Mouse (Mus musculus) megakaryocyte, embryonic 14.5 days (primary cell): ENCODE data around the gene Lax1. TPM values are rescaled to one million over a fixed set of nuclear protein-coding genes. Genes with fewer than 3 reads are reported as not detected.
"Not testable (repeated sequence)": the region's sequence is repeated elsewhere in the genome, so short reads cannot be mapped to it uniquely, and the experiment has no call there.

Experiments used
- H3K27me3 ChIP-seq: replicated peaks from 2 replicates; pipeline ENCODE3; 2012; ENCODE audit warnings: inconsistent platforms
- H3K36me3 ChIP-seq: replicated peaks from 2 replicates; pipeline ENCODE3; 2012; ENCODE audit warnings: low read length, inconsistent platforms, mixed read lengths
- H3K4me1 ChIP-seq: 2 replicates; pipeline ENCODE4 v1.6.1; 2012; ENCODE audit warnings: inconsistent platforms
- H3K4me3 ChIP-seq: replicated peaks from 2 replicates; pipeline ENCODE3; 2012; ENCODE audit warnings: moderate library complexity, mild to moderate bottlenecking, inconsistent platforms
- H3K9me3 ChIP-seq: 2 replicates; pipeline ENCODE4 v1.6.1; 2012; ENCODE audit warnings: inconsistent platforms
- FLI1 ChIP-seq: IDR thresholded peaks from 2 replicates; pipeline ENCODE4 v1.6.1; 2012; ENCODE audit warnings: low read length, inconsistent platforms, mixed read lengths
- GATA1 ChIP-seq: IDR thresholded peaks from 3 replicates; pipeline ENCODE4 v1.6.1; 2012; ENCODE audit warnings: mixed read lengths, low read length, inconsistent platforms, borderline replicate concordance
- polyA plus RNA-seq: library from polyadenylated mRNA; stranded (reverse); fragments of >175 nt; gene quantifications from 2 replicates; pipeline ENCODE4 v1.2.3, GENCODE M21; 2012; ENCODE audit warnings: low replicate concordance; ENCODE audit not compliant: insufficient read depth

Gene Lax1
- polyA plus RNA-seq, 1 experiment, result 0.47 TPM

DNA sequence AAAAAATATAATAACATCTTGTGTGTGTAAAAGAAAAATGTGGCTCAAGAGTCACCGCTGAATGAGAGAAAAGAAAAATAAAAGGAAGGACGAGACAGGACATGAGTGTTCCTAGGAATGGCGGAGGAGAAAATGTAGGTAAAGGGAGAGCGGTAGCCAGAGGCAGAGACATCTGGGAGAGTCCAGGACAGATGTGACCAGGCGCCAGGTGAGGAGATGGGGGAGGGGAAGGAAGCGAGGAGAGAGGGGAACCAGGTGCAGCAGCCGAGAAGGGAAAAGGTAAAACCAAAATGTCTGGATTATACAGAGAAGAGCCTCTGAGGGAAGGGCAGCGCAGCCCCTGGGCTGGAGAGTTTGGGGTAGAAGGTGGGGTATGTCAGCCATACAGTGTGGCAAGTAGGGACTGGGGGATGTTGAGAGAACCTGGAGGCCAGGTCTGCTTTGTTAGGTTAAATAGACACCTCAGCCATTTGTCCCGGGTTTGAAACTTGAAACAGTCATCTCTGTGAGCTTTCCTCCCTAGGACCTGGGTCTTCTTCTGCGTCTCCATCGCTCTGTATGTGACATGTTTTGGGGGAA, 3.7 kb upstream of the Lax1 start:
- no peaks in the 10 kb centered on the region for H3K27me3 ChIP-seq
- no peaks in the 10 kb centered on the region for H3K36me3 ChIP-seq
- no peaks in the 10 kb centered on the region for H3K9me3 ChIP-seq
- peaks cover 53% of the 10 kb centered on the region for H3K4me1 ChIP-seq
- no peak for TF ChIP-seq FLI1
- TF ChIP-seq GATA1, result no peak
- no peak overlapping the region for H3K4me3 ChIP-seq

DNA sequence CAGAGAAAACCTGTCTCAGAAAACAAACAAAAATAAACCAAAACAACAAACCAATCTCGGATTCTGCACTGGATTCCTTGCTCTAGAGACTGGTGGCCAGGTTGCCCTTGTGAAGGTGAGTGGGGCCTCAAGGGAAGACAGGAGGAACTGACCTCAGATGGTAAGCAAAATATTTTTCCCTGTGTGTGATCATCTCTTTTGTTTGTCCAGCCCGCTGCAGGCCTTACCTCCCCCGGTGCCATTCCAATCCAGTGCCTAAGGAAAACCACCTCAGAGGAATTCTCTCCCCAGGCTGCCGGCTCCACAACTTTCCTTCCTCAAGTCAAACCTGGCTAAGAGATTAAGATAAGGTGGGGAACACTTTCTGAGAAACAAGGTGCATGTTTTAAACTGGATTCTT, 2.3 kb upstream of the Lax1 start:
- H3K27me3 ChIP-seq, result no peaks in the 10 kb centered on the region
- TF ChIP-seq GATA1 (no peak), FLI1 (no peak)

DNA sequence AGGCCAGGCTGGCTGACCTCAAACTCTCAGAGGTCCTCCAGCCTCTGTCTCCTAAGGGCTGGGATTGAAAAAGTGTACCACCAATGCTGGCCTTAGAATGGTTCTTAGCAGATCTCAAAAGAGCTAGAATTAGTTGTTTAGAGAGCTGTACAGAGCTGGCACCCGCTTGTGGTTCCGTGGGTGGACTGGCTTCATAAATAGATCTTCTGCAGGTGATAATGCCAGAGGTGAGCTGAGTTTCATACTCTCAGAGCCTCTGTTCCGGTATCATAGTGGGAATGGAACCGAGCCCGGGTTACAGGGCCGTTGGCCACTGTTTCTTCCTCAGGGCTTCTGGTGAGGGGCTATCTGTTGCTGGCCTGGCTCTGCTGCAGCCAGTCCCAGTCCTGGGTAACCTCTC, 1.1 kb upstream of the Lax1 start:
- H3K4me1 ChIP-seq, result peaks cover 52% of the 10 kb centered on the region
- no peak overlapping the region for H3K4me3 ChIP-seq
- H3K9me3 ChIP-seq, result no peaks in the 10 kb centered on the region
- no peaks in the 10 kb centered on the region for H3K36me3 ChIP-seq
- no peaks in the 10 kb centered on the region for H3K27me3 ChIP-seq
- no peak for TF ChIP-seq GATA1
- TF ChIP-seq FLI1, result no peak

More for the DNA sequence above, 2.3 kb upstream of the Lax1 start:
- no peak overlapping the region for H3K4me3 ChIP-seq
- peaks cover 54% of the 10 kb centered on the region for H3K4me1 ChIP-seq
- no peaks in the 10 kb centered on the region for H3K9me3 ChIP-seq
- H3K36me3 ChIP-seq, result no peaks in the 10 kb centered on the region

DNA sequence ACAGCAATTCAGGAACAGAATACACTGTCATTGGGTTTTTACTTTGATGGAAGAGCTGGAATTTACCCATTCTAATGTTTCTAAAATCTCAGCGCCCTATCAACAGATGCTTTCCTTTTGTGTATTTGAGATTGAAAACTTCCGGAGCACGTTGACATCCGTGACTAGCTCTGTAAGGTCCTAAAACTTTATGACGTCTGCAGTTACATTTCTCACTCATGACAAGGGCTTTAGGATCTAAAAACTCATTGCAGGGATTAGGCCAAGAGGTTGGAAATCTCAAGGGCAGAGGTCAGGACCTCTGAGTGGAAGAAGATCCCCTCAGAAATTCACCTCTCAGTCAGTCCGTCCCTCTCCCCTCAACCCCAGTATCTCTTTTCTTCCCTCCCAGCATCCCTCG, 1.6 kb downstream of the Lax1 start:
- peaks cover 33% of the 10 kb centered on the region for H3K4me1 ChIP-seq
- peaks cover 7% of the 10 kb centered on the region for H3K9me3 ChIP-seq
- TF ChIP-seq GATA1, result no peak
- no peak for TF ChIP-seq FLI1
- no peak overlapping the region for H3K4me3 ChIP-seq
- no peaks in the 10 kb centered on the region for H3K27me3 ChIP-seq
- H3K36me3 ChIP-seq, result no peaks in the 10 kb centered on the region

DNA sequence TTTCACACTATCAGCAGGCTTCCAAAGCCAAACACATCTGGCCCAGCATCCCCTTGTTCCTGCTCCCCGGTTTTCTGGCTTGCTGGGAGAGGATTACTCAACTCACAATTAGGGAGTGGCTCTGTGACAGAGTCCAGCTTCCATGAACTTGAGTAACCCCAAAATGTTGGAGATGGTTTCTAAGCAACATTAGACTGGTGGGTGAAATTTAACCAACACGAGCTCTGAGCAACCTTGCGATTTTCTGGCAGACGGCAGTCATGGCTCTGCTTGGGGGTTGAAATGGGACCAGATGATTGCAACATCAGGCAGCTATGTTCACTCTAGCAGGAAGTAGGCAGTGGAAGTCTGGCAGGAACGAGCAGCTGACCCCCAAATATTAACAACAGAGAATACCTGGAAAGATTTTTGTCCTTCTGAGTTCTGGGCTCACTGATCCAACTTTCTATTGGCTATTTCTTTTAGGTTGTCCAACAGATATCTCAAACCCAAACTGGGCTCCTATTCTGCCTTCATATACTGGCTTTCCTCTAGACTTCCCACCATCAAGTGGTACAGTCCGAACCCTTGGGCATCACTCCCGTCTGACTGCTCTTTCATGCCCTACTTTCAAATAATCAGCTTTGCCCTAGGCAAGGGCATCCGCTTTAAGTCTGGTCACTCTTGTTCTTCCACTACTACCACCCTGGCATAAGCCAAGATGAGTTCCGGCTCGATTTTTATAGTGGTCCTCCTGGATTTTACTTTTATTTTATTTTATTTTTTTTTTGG, 4.0 kb downstream of the Lax1 start:
- peaks cover 26% of the 10 kb centered on the region for H3K4me1 ChIP-seq
- no peaks in the 10 kb centered on the region for H3K36me3 ChIP-seq
- TF ChIP-seq GATA1 (no peak), FLI1 (no peak)
- no peak overlapping the region for H3K4me3 ChIP-seq
- H3K27me3 ChIP-seq, result no peaks in the 10 kb centered on the region
- peaks cover 7% of the 10 kb centered on the region for H3K9me3 ChIP-seq

DNA sequence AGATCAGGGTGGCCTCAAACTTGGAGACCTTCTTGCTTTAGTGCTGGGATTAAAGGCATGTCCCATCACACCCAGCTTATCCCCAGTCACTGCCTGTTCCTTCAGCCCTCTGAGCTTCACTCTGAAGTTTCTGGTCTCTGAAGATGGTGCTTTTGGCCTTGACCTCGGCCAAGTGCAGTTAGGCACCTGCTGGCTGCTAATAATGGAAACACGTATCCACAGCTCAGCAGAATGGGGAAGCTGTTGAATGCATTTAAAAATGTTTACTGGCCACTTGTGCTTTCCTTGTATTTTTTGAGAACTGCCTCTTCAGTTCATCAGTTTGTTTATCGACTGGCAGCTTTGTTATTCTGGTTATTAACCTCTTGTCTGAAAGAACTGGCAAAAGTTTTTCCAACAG, 18.1 kb downstream of the Lax1 start:
- TF ChIP-seq FLI1, result no peak
- no peak for TF ChIP-seq GATA1
- H3K27me3 ChIP-seq, result no peaks in the 10 kb centered on the region
- H3K4me3 ChIP-seq, result no peak overlapping the region
- peaks cover 19% of the 10 kb centered on the region for H3K4me1 ChIP-seq
- H3K9me3 ChIP-seq, result no peaks in the 10 kb centered on the region
- no peaks in the 10 kb centered on the region for H3K36me3 ChIP-seq

DNA sequence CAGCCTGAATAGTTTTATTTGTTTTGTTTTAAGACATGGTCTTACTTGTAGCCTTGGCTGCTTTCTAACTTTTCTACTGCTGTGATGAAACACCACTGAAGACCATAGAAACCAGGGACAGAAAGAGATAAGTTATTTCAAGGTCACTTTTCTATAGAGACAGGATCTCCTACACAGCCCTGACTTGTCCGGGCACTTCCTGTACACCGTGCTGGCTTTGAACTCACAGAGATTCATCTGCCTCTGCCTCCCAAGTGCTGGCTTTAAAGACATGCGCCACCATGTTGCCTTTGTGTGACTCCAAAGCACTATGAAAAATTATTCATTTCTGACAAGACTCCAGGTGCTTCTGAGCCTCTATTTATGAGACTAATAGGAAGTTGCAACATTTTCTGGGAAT, 18.6 kb downstream of the Lax1 start:
- TF ChIP-seq FLI1 (no peak), GATA1 (no peak)
- Histone ChIP-seq H3K4me3 (no peak overlapping the region), H3K9me3 (no peaks in the 10 kb centered on the region), H3K4me1 (peaks cover 19% of the 10 kb centered on the region), H3K27me3 (no peaks in the 10 kb centered on the region), H3K36me3 (no peaks in the 10 kb centered on the region)

DNA sequence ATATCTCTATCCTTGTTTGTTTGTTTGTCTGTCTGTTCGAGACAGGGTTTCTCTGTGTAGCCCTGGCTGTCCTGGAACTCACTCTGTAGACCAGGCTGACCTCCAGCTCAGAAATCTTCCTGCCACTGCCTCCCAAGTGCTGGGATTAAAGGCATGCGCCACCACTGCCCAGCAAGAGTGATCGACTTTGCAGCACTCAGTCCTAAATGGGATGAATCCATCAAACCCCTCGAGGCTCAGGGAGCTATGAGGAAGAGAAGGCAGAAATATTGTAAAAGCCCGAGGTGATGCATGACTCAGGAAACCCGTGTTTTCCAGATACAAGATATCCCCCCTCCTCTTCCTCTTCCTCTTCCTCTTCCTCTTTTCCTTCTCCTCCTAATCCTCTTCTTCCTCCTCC, 19.1 kb downstream of the Lax1 start:
- H3K4me3 ChIP-seq, result no peak overlapping the region
- no peaks in the 10 kb centered on the region for H3K27me3 ChIP-seq
- TF ChIP-seq FLI1 (no peak), GATA1 (no peak)
- no peaks in the 10 kb centered on the region for H3K9me3 ChIP-seq
- H3K4me1 ChIP-seq, result peaks cover 19% of the 10 kb centered on the region
- H3K36me3 ChIP-seq, result no peaks in the 10 kb centered on the region

DNA sequence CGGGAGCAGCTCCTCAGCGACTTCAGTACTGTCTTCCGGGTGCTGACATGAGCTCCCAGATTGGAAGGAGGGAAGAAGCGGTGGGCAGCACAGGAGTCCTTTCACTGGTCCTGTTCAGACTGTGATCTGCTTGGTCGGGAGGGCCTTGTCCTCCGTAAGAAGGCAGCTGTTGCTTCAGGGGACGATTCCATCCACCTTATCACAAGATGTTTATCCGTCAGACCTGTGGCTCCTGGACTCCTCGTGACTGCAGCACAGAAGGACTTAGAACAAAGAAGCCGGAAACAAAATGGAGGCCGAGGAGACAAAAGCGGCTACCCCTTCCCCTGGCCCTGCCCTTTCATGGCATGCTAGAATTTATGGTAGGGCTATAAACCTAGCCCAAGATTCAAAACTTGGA, 19.7 kb downstream of the Lax1 start:
- H3K36me3 ChIP-seq, result no peaks in the 10 kb centered on the region
- H3K27me3 ChIP-seq, result no peaks in the 10 kb centered on the region
- H3K4me3 ChIP-seq, result no peak overlapping the region
- H3K9me3 ChIP-seq, result no peaks in the 10 kb centered on the region
- peaks cover 19% of the 10 kb centered on the region for H3K4me1 ChIP-seq
- TF ChIP-seq GATA1 (no peak), FLI1 (no peak)

DNA sequence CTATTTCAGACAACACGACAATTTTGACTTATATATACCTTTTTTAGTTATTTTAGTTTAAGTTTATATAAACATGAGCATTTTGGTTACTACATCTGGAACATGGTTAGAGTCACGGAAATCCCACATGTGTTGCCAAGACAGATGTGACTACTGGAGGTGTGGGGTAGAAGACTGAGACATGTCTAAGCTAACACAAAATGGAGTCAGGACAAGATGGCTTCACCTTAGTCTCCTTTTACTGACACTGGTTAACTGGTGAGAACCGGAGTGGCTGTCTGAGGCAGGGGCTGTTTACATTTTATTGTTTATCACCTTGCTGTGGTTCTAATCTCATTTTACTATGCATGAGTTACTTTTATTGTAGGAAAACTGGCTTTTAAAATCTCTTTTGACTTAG, 21.3 kb downstream of the Lax1 start:
- no peak for TF ChIP-seq FLI1
- TF ChIP-seq GATA1, result no peak
- H3K36me3 ChIP-seq, result no peaks in the 10 kb centered on the region
- H3K4me1 ChIP-seq, result peaks cover 25% of the 10 kb centered on the region
- H3K4me3 ChIP-seq, result no peak overlapping the region
- no peaks in the 10 kb centered on the region for H3K9me3 ChIP-seq
- no peaks in the 10 kb centered on the region for H3K27me3 ChIP-seq

DNA sequence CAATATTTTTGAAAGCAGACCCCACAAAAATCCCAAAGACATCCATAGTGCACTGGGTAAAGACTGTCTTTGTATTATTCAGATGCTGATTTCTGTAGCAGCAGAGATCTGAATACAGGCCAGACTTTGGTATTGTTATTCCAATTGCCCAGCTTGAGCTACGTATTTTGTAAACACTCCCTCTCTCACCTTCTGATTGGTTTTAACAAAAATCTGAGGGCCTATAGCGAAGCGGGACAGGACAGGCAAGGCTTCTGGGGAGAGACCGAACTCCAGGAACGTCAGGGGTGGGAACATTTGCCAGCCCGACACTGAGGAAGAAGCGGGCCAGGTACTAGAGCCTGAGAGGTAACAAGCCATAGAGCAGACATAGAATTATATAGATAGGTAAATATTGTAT, 22.2 kb downstream of the Lax1 start:
- Histone ChIP-seq H3K4me1 (peaks cover 33% of the 10 kb centered on the region), H3K4me3 (no peak overlapping the region), H3K27me3 (no peaks in the 10 kb centered on the region), H3K36me3 (no peaks in the 10 kb centered on the region), H3K9me3 (no peaks in the 10 kb centered on the region)
- TF ChIP-seq FLI1 (no peak), GATA1 (no peak)

DNA sequence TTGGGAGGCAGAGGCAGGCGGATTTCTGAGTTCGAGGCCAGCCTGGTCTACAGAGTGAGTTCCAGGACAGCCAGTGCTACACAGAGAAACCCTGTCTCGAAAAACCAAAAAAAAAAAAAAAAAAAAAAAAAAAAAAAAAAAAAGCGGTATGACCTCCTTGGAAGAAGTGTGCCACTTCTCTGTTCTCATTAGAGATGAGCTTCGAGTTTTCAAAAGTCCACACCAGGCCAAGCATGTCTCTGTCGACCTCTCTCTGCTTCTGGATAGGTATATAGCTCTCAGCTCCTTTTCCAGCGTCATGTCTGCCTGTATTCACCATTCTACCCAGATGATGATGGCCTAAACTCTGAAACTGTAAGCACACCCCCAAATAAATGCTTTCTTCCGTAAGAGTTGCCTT, 24.2 kb downstream of the Lax1 start:
- not testable (repeated sequence) for H3K27me3 ChIP-seq, H3K9me3 ChIP-seq, H3K36me3 ChIP-seq, H3K4me3 ChIP-seq
- peaks cover 22% of the 10 kb centered on the region for H3K4me1 ChIP-seq
